Mouse (Mus musculus): ENCODE data around the gene Ptgfr. TPM values are rescaled to one million over a fixed set of nuclear protein-coding genes. Genes with fewer than 3 reads are reported as not detected.

The Ptgfr gene
- not detected for polyA plus RNA-seq (2017; shearing (Covaris generic))

GRCm38 (mm10) chr3:151836871-151837680 lies at the start of gene Ptgfr:
Gene Ptgfr, minus strand, starts transcription at chr3:151837630.

GRCm38 (mm10) chr3:151749737-151750136 lies 87.7 kb downstream of the Ptgfr start, which contains the start of gene Ifi44:
Gene Ifi44, minus strand, starts transcription at chr3:151749960.

Other genes with a start within 250 kb of the Ptgfr start
- 6.7 TPM for gene Ifi44, start 87.7 kb downstream of the Ptgfr start, polyA plus RNA-seq (2017; shearing (Covaris generic))
- gene Ifi44l, start 74.7 kb downstream of the Ptgfr start, polyA plus RNA-seq (2017; shearing (Covaris generic)) = not detected